Mouse (Mus musculus): ENCODE data around the gene Tmem204. TPM values are rescaled to one million over a fixed set of nuclear protein-coding genes. Genes with fewer than 3 reads are reported as not detected.

Tmem204 gene
- total RNA-seq (2012; rRNA removed) (not detected in 2 replicates), polyA plus RNA-seq (2012; ENCODE audit: insufficient read depth in 1 of 2, insufficient read length in 2 of 2, low read depth in 1 of 2, low replicate concordance in 2 of 2, missing spikeins in 1 of 2) (under 1 TPM in 1 of 2 experiments, not detected in 1; 0.10 TPM)

- Histone ChIP-seq H3K36me3 (ENCODE audit: control insufficient read depth in 1 of 2, insufficient read depth in 2 of 2, low read length in 2 of 2) (no peaks in the 10 kb centered on the region), H3K27ac (ENCODE audit: control insufficient read depth, low read depth, low read length) (no peak within 1 kb of the TSS), H3K4me3 (ENCODE audit: control insufficient read depth in 1 of 2, insufficient read depth in 1 of 2, low read depth in 2 of 2, low read length in 2 of 2) (no peak within 1 kb of the TSS), H3K4me1 (ENCODE audit: control insufficient read depth in 1 of 2, insufficient read depth in 2 of 2, low read length in 2 of 2) (no peaks in the 10 kb centered on the region), H3K27me3 (ENCODE audit: control insufficient read depth in 1 of 2, insufficient read depth in 2 of 2, low read length in 2 of 2) (no peaks in the 10 kb centered on the region), H3K79me2 (ENCODE audit: control insufficient read depth, insufficient read depth, low read length, poor library complexity) (no peaks in the 10 kb centered on the region), H3K9me3 (replicated peaks; ENCODE audit: insufficient read depth, low read length) (no peaks in the 10 kb centered on the region), H3K9ac (ENCODE audit: control insufficient read depth, low read depth, low read length, poor library complexity, severe bottlenecking) (no peak within 1 kb of the TSS)
- DNase-seq (ENCODE audit: low read depth, low spot score) = no peak
- TF ChIP-seq UBTF (IDR thresholded peaks at IDR 0.05; ENCODE audit: borderline replicate concordance, insufficient read depth, low read depth, low read length) (no peak), USF2 (IDR thresholded peaks at IDR 0.05; ENCODE audit: borderline replicate concordance in 1 of 2, insufficient read depth in 1 of 2, low read depth in 1 of 2, low read length in 2 of 2) (no peak), ZMIZ1 (IDR thresholded peaks at IDR 0.05; ENCODE audit: low read depth, low read length) (no peak), RCOR1 (IDR thresholded peaks at IDR 0.05; ENCODE audit: low read depth, low read length) (no peak), ZKSCAN1 (IDR thresholded peaks at IDR 0.05; ENCODE audit: low read depth, low read length) (no peak), SIN3A (IDR thresholded peaks at IDR 0.05; ENCODE audit: low read length) (no peak), TAL1 (IDR thresholded peaks at IDR 0.05; ENCODE audit: low read length) (no peak), HCFC1 (IDR thresholded peaks at IDR 0.05; ENCODE audit: low read depth, low read length) (no peak), SMC3 (IDR thresholded peaks at IDR 0.05; ENCODE audit: low read depth, low read length) (no peak), POLR2AphosphoS2 (IDR thresholded peaks at IDR 0.05; ENCODE audit: low read length) (no peak), KAT2A (conservative IDR thresholded peaks at IDR 0.05; ENCODE audit: low read depth, low read length) (no peak), MAFK (IDR thresholded peaks at IDR 0.05; ENCODE audit: borderline replicate concordance, low read depth, low read length) (no peak), BHLHE40 (IDR thresholded peaks at IDR 0.05; ENCODE audit: borderline replicate concordance, low read depth, low read length) (no peak)
These were observed at the start of gene Tmem204 for GRCm38 (mm10) chr17:25083444-25083931. Gene Tmem204 (minus strand): TSS chr17:25083591.

- no peak for DNase-seq (ENCODE audit: low read depth, low spot score)
- H3K79me2 ChIP-seq (ENCODE audit: control insufficient read depth, insufficient read depth, low read length, poor library complexity) = peaks cover 14% of the 10 kb centered on the region
- no peak overlapping the region for H3K9ac ChIP-seq (ENCODE audit: control insufficient read depth, low read depth, low read length, poor library complexity, severe bottlenecking)
- H3K27me3 ChIP-seq (ENCODE audit: control insufficient read depth in 1 of 2, insufficient read depth in 2 of 2, low read length in 2 of 2) = no peaks in the 10 kb centered on the region
- no peak overlapping the region for H3K4me3 ChIP-seq (ENCODE audit: control insufficient read depth in 1 of 2, insufficient read depth in 1 of 2, low read depth in 2 of 2, low read length in 2 of 2)
- H3K4me1 ChIP-seq (ENCODE audit: control insufficient read depth in 1 of 2, insufficient read depth in 2 of 2, low read length in 2 of 2) = peaks cover 0 to 17% of the 10 kb centered on the region in 2 experiments; a peak in 3 of 4 replicates
- H3K27ac ChIP-seq (ENCODE audit: control insufficient read depth, low read depth, low read length) = no peak overlapping the region
- no peaks in the 10 kb centered on the region for H3K9me3 ChIP-seq (replicated peaks; ENCODE audit: insufficient read depth, low read length)
- TF ChIP-seq KAT2A (conservative IDR thresholded peaks at IDR 0.05; ENCODE audit: low read depth, low read length) = no peak
- TF ChIP-seq E2F4 (IDR thresholded peaks at IDR 0.05; ENCODE audit: borderline replicate concordance, low read depth, low read length) = no peak
- no peak for TF ChIP-seq EP300 (IDR thresholded peaks at IDR 0.05; ENCODE audit: low read depth in 1 of 2, low read length in 2 of 2)
- TF ChIP-seq NELFE (IDR thresholded peaks at IDR 0.05; ENCODE audit: low read depth, low read length) = no peak
- TF ChIP-seq POLR2AphosphoS5 (IDR thresholded peaks at IDR 0.05; ENCODE audit: borderline replicate concordance, low read depth, low read length) = no peak
- peaks cover 0 to 9% of the 10 kb centered on the region in 2 experiments; a peak in 2 of 4 replicates for H3K36me3 ChIP-seq (ENCODE audit: control insufficient read depth in 1 of 2, insufficient read depth in 2 of 2, low read length in 2 of 2)
These were observed 46.7 kb upstream of the Tmem204 start for GRCm38 (mm10) chr17:25130060-25130459.
